Mouse (Mus musculus): ENCODE results near the gene Itpkb. TPM values are rescaled to one million over a fixed set of nuclear protein-coding genes. Genes with fewer than 3 reads are reported as not detected.

Itpkb gene
- polyA plus RNA-seq (2015; fragmentation: Nextera tagmentation; extraction: Ambion mirVana), result 5.0 and 5.1 TPM in 2 replicates

DNA sequence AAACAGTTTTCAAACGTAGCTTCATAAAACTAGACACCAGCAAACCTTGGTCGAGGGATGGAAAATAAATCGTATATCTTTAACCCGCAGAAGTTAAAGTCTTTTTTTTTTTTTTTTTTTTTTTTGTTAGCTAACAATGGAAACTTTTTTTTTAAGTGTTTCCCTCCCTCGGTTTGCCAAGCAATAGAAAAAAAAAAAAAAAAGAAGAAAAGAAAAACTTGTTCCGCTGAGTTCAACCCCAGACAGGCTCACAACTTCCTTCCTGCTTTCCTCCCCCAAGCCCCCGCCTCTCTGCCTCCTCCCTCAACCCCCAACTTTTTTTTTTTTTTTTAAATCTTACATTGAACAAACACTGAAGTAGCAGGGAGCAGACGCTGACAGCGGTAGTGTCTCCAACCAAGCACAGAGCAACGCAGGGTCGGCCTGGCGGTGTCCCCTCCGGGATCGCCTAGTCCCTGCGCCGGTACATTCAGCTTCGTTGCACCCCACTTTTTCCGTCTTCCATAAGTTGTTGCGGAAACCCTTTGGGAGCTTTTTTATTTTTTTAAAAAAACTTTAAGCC is at the start of gene Itpkb:
TSS of gene Itpkb (plus strand) at position 341 of the 562 bp plus-strand sequence.
- Histone ChIP-seq H3K27me3 (replicated peaks) (peaks cover 30% of the 10 kb centered on the region), H3K4me2 (peak within 1 kb of the TSS; percentile 99), H3K9ac (peak within 1 kb of the TSS; percentile 93), H3K36me3 (peaks cover 18% of the 10 kb centered on the region; the same call in 1 of the 2 replicates), H3K4me1 (peaks cover 54% of the 10 kb centered on the region), H3K27ac (replicated peaks) (peak within 1 kb of the TSS; percentile 92), H3K4me3 (peak within 1 kb of the TSS; percentile 81), H3K9me3 (no peaks in the 10 kb centered on the region)
- 0 out of 2 replicates have a peak, but pooled peaks have one; percentile 11 for ATAC-seq (ENCODE audit: extremely low read depth, insufficient number of reproducible peaks, low FRiP score, low TSS enrichment)
- WGBS, result 3% methylated on average over 19 of the region's 19 CpGs

DNA sequence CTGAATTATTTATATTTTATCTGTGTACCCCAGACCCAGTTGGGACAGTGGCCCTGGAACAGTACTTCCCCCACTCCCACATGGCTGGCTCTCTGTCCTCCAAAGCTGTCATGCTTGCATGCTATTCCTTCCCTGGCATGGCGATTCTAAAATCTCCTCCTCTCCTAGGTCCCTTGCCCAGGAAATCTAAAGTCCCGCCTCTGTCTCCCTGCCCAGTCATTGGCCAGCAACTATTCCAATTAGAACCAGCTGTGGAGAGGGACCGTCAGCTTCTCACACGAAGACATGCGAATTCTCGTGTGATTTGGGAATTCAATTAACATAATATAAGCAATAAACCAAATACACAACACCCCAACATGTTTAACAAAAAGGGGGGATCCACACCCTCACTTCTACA is 47.7 kb upstream of the Itpkb start:
- no peak for ATAC-seq (ENCODE audit: extremely low read depth, insufficient number of reproducible peaks, low FRiP score, low TSS enrichment)
- Histone ChIP-seq H3K36me3 (no peaks in the 10 kb centered on the region), H3K27ac (replicated peaks) (no peak overlapping the region), H3K4me3 (no peak overlapping the region), H3K9ac (no peak overlapping the region), H3K9me3 (no peaks in the 10 kb centered on the region), H3K4me1 (peaks cover 40% of the 10 kb centered on the region), H3K27me3 (replicated peaks) (peaks cover 11% of the 10 kb centered on the region), H3K4me2 (no peak overlapping the region)
- 58% methylated on average over 6 of the region's 6 CpGs for WGBS

DNA sequence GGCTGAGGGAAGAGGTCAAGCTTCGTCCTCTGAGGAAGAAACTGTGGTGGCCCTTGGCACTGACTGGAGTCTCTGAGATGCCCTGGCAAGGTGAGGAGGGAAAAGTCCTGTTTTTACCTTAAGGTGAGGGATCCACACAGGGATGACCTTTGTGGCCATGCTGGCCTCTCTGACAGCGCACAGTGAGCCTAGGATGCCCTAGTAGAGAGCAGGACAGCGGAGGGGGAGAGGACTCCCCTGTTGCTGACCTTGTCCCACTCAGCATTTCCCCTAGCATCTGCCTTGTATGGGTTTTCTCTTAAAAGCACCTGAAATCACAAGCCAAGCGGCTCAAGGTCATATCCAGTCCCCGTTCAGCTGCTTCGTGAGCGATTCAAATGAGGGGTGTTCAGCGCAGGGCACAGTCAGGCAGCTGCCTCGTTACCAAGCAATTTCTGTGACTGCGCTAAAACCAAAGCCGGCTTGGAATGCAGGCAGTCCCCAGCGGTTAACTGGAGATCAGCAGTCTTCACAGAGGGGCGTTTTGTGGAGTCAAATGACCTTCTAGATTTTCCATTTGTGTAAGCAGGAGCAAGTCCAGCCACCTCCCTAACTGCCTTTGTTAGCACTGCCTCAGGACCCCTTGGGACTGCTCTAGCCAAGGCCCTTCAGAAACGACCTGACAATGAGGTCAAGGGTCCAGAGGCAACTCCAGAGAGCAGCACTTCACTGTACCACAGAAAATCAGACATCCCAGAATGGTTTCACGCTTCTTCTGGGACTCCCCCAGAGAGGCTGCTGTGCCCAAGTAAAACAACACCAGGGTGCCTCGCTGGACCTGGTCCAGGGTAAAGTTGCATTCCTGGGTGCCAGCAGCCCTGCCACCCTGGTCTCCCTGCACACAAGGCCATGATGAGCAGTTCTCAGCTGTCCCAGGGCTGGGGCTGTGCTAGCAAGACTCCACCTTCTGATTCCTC is 46.2 kb upstream of the Itpkb start:
- peak overlapping the region; percentile 56 for H3K9ac ChIP-seq
- H3K4me2 ChIP-seq, result peak overlapping the region; percentile 18
- no peaks in the 10 kb centered on the region for H3K9me3 ChIP-seq
- H3K4me1 ChIP-seq, result peaks cover 38% of the 10 kb centered on the region
- H3K27ac ChIP-seq (replicated peaks), result no peak overlapping the region
- peaks cover 11% of the 10 kb centered on the region for H3K27me3 ChIP-seq (replicated peaks)
- no peaks in the 10 kb centered on the region for H3K36me3 ChIP-seq
- WGBS, result 21% methylated on average over 16 of the region's 16 CpGs
- ATAC-seq (ENCODE audit: extremely low read depth, insufficient number of reproducible peaks, low FRiP score, low TSS enrichment), result no peak; the same call in 1 of the 2 replicates
- no peak overlapping the region for H3K4me3 ChIP-seq

DNA sequence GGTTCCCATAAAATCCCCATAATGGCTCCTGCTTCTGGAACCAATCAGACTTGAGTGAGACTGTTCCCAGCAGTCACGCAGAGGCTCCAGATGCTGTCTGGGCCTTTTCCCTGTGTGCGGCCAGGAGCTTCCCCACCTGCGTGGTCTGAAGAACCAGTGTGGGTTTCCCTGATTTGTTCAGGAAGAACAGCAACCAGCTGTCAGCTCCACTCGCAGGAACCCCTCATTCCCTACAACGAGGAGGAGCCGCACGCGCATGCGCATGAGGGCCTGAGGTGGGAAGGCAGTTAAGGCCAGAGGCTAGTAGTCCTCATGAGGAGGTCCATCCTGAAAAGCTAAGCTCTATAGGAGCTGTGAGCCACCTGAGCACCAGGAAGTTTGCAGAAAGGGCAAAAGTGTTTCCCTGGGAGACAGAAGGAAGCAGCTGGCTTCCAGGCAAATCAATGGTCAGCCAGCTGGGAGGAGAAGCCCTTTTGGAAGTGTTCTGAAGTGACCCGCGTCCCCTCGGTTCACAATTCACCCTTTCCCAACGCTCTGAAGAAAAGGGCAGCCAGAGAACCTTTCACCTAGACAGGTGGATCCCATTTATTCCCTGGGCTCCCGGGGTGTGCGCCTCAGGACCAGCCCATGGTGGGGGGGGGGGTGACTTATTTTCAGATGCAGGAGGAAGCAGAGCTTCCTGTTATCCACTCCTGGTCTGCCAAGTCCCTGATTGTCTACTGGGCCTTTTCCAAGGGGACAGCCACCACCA is 44.0 kb upstream of the Itpkb start:
- Histone ChIP-seq H3K4me2 (no peak overlapping the region), H3K9me3 (no peaks in the 10 kb centered on the region), H3K27ac (replicated peaks) (peak overlapping the region; percentile 24; the same call in 1 of the 2 replicates), H3K27me3 (replicated peaks) (peaks cover 11% of the 10 kb centered on the region), H3K9ac (no peak overlapping the region), H3K4me3 (no peak overlapping the region), H3K4me1 (peaks cover 23% of the 10 kb centered on the region), H3K36me3 (no peaks in the 10 kb centered on the region)
- ATAC-seq (ENCODE audit: extremely low read depth, insufficient number of reproducible peaks, low FRiP score, low TSS enrichment), result no peak
- 74% methylated on average over 15 of the region's 15 CpGs for WGBS

DNA sequence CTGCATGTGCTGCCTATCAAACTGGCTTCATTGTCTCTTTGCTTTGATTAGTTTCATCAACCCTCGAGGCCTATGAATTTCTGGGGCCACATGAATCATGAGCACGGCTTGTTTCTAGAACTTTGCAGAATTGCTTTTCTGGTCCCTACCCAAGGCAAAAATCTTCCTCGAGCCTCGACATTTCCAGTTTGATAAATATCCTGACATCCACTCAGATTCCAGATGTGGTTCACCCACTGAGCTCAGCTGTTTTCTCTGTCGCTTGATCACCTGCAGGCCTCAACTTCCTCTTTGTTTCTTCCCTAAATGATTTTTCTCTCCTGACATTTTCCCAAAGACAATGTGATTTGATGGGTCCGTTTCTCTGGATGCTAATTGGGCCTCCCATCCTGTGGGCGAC is 42.1 kb upstream of the Itpkb start:
- no peaks in the 10 kb centered on the region for H3K9me3 ChIP-seq
- H3K27ac ChIP-seq (replicated peaks), result no peak overlapping the region
- H3K36me3 ChIP-seq, result no peaks in the 10 kb centered on the region
- H3K4me2 ChIP-seq, result no peak overlapping the region
- no peak overlapping the region for H3K9ac ChIP-seq
- peaks cover 23% of the 10 kb centered on the region for H3K4me1 ChIP-seq
- WGBS, result 84% methylated on average over 7 of the region's 7 CpGs
- no peak for ATAC-seq (ENCODE audit: extremely low read depth, insufficient number of reproducible peaks, low FRiP score, low TSS enrichment)
- peaks cover 11% of the 10 kb centered on the region for H3K27me3 ChIP-seq (replicated peaks)
- no peak overlapping the region for H3K4me3 ChIP-seq

DNA sequence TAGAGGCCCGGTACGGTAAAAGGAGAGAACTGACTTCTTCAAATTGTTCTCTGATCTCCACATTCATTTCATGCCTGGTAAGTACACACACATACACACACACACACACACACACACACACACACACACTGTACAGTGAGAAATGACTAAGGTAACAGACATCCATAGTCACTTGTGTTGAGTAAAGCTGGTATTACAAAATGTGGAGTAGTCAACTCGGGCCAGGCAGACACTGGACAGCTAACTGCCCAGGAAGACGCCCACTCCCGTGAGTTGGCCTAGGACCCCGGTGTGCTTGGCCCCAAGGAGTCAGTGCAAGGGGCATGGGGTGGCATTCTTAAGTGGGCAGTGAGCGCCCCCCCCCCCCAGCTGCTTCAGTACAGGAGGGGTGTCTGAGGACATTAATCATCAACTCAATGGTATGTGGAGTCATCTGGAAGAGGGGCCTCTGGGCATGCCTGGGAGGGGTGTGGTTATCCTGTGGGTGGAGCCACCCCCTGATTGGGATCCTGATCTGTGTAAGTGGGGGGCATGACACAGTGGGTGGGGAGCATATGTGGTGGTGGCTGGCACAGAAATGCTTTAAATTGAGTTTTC is 41.3 kb upstream of the Itpkb start:
- 84% methylated on average over 7 of the region's 7 CpGs for WGBS
- no peaks in the 10 kb centered on the region for H3K9me3 ChIP-seq
- H3K4me3 ChIP-seq, result no peak overlapping the region
- H3K27ac ChIP-seq (replicated peaks), result no peak overlapping the region
- H3K4me2 ChIP-seq, result no peak overlapping the region
- H3K27me3 ChIP-seq (replicated peaks), result peaks cover 7% of the 10 kb centered on the region
- no peaks in the 10 kb centered on the region for H3K36me3 ChIP-seq
- ATAC-seq (ENCODE audit: extremely low read depth, insufficient number of reproducible peaks, low FRiP score, low TSS enrichment), result no peak
- peaks cover 17% of the 10 kb centered on the region for H3K4me1 ChIP-seq
- H3K9ac ChIP-seq, result no peak overlapping the region

DNA sequence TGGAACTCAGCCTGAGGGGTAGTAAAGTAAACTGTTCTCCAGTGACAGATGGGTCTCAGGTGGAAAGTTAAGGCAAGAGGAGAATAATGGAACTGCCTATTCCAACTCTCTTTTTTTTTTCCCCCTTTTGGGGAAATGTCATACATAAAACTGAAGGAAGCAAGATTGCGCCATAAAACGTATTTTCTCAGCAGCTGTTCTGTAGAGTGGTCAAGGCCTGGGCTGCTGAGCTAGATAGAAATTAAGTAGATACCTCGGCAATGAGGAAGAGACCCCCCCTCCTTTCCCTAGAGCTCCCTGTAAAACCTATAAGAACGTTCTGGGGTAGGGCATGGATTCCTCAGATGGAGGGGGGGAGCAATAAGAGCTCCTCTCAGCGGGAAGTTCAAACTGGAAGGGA is 40.5 kb upstream of the Itpkb start:
- H3K9ac ChIP-seq, result no peak overlapping the region
- H3K4me3 ChIP-seq, result no peak overlapping the region
- peaks cover 10% of the 10 kb centered on the region; the same call in 1 of the 2 replicates for H3K4me1 ChIP-seq
- no peaks in the 10 kb centered on the region for H3K9me3 ChIP-seq
- H3K36me3 ChIP-seq, result no peaks in the 10 kb centered on the region
- ATAC-seq (ENCODE audit: extremely low read depth, insufficient number of reproducible peaks, low FRiP score, low TSS enrichment), result no peak
- peaks cover 4% of the 10 kb centered on the region for H3K27me3 ChIP-seq (replicated peaks)
- H3K27ac ChIP-seq (replicated peaks), result no peak overlapping the region
- no peak overlapping the region for H3K4me2 ChIP-seq
- 73% methylated on average over 5 of the region's 5 CpGs for WGBS

DNA sequence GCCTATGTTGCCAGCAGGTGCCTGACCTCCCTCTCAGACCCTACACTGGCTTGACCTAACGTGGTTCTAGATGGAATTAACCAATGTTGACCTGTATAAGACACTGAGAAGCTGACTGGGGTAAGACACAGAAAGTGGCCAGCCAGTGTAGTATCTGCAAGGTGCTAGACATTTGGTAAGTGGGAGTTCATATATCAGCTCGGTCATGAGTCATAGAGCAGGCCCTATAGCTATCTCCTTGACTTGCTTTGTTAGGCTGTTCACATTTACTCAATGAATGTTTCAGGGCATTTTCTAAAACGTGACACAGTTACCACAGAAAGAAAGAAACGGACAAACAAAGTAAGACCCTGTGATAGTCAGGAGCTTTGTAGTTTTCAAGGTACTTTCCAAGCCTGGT is 39.9 kb upstream of the Itpkb start:
- H3K27ac ChIP-seq (replicated peaks), result no peak overlapping the region
- H3K27me3 ChIP-seq (replicated peaks), result no peaks in the 10 kb centered on the region
- WGBS, result 75% methylated on average over 4 of the region's 4 CpGs
- no peak overlapping the region for H3K4me3 ChIP-seq
- H3K9me3 ChIP-seq, result no peaks in the 10 kb centered on the region
- no peak overlapping the region for H3K4me2 ChIP-seq
- peaks cover 10% of the 10 kb centered on the region; the same call in 1 of the 2 replicates for H3K4me1 ChIP-seq
- H3K36me3 ChIP-seq, result no peaks in the 10 kb centered on the region
- H3K9ac ChIP-seq, result no peak overlapping the region
- ATAC-seq (ENCODE audit: extremely low read depth, insufficient number of reproducible peaks, low FRiP score, low TSS enrichment), result no peak

DNA sequence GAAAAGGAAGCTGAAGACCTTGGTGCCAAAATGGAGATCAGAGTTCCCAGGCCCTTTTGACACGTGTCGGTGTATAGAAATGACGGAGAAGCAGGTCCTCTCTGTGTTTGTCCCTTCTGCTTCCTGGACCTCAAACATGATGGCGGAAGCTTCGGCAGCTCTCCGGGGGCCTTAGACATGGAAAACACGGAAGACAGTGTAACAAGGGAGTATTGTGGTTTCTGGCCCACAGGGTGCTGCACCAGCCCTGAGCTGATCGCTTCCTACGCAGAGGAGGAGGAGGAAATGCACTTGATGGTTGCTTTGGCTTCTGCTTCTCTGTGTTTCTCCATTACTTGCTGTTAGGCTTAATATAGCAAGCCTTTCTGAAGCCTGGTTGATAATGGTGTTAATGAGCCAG is 34.2 kb upstream of the Itpkb start:
- H3K9ac ChIP-seq, result no peak overlapping the region
- no peak overlapping the region for H3K27ac ChIP-seq (replicated peaks)
- H3K9me3 ChIP-seq, result no peaks in the 10 kb centered on the region
- H3K4me1 ChIP-seq, result no peaks in the 10 kb centered on the region
- no peak overlapping the region for H3K4me3 ChIP-seq
- H3K36me3 ChIP-seq, result no peaks in the 10 kb centered on the region
- ATAC-seq (ENCODE audit: extremely low read depth, insufficient number of reproducible peaks, low FRiP score, low TSS enrichment), result no peak
- no peak overlapping the region for H3K4me2 ChIP-seq
- 84% methylated on average over 9 of the region's 9 CpGs for WGBS
- no peaks in the 10 kb centered on the region for H3K27me3 ChIP-seq (replicated peaks)

DNA sequence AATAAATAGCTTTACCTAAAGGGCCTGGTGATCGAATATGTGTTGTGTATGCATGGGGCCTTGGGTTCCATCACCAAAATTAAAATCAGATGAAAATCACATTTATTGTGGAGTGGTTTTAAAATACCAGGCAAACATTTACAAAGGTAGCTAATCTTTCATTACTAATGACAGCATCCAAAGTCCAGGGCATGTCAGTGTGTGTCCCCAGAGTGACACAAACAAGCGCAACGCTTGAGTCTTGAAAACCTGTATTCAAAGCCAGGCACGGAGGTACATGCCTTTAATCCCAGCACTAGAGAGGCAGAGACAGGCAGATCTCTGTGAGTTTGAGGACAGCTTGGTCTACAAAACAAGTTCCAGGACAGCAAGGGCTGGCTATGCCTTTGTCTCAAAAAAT is 30.6 kb upstream of the Itpkb start:
- WGBS, result 83% methylated on average over 4 of the region's 4 CpGs
- no peak for ATAC-seq (ENCODE audit: extremely low read depth, insufficient number of reproducible peaks, low FRiP score, low TSS enrichment)
- Histone ChIP-seq H3K9me3 (no peaks in the 10 kb centered on the region), H3K9ac (no peak overlapping the region), H3K4me1 (peaks cover 15% of the 10 kb centered on the region), H3K4me2 (no peak overlapping the region), H3K27ac (replicated peaks) (no peak overlapping the region), H3K36me3 (no peaks in the 10 kb centered on the region), H3K27me3 (replicated peaks) (no peaks in the 10 kb centered on the region), H3K4me3 (no peak overlapping the region)

DNA sequence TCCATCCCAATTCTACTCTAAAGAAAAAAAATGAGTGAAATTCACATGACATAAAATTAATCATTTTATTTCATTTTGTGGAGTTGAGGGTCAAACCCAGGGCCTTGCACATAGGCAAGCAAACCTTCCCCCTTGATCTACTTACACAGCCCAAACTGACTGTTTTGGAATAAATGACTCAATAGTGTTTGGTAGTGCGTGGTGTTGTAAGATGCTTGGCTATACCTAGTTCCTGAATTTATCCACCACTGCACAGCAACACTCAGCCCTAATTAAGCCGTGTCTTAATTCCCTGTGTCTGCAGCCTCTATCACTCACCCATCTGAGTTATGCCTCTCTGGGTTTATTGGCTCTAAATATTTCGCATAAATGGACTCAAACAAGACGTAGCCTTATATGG is 30.0 kb upstream of the Itpkb start:
- Histone ChIP-seq H3K36me3 (no peaks in the 10 kb centered on the region), H3K9ac (no peak overlapping the region), H3K4me3 (no peak overlapping the region), H3K27ac (replicated peaks) (no peak overlapping the region), H3K4me1 (peaks cover 15% of the 10 kb centered on the region), H3K27me3 (replicated peaks) (no peaks in the 10 kb centered on the region), H3K4me2 (no peak overlapping the region), H3K9me3 (no peaks in the 10 kb centered on the region)
- WGBS, result 86% methylated on average over 4 of the region's 4 CpGs
- ATAC-seq (ENCODE audit: extremely low read depth, insufficient number of reproducible peaks, low FRiP score, low TSS enrichment), result no peak

All from heart, embryonic 13.5 days (tissue).